Mouse (Mus musculus) urinary bladder, postnatal 4 days (tissue): ENCODE measurements around the gene Ptx3.
"Not testable (repeated sequence)": the region's sequence is repeated elsewhere in the genome, so short reads cannot be mapped to it uniquely, and the experiment has no call there.

Source experiments
- DNase-seq, 2 experiments: peaks; one replicate each; pipeline ENCODE4 v3.0.0; 2021 to 2022; ENCODE audit warnings: low spot score in 2 of 2

The Ptx3 gene

GRCm38 (mm10) chr3:66219655-66220191 is at the start of gene Ptx3:
Ptx3 (plus strand) TSS chr3:66219910.
- no peak for DNase-seq

- no peak for DNase-seq
Observed at GRCm38 (mm10) chr3:66172907-66173306, 46.8 kb upstream of the Ptx3 start.

GRCm38 (mm10) chr3:66179647-66180046 is 40.1 kb upstream of the Ptx3 start:
- DNase-seq = no peak

GRCm38 (mm10) chr3:66193910-66194562 is 25.7 kb upstream of the Ptx3 start:
- DNase-seq = no peak

GRCm38 (mm10) chr3:66208836-66209573 is 10.7 kb upstream of the Ptx3 start:
- no peak for DNase-seq

- DNase-seq = no peak
Observed at GRCm38 (mm10) chr3:66213524-66213923, 6.2 kb upstream of the Ptx3 start.

- DNase-seq = no peak
Observed at GRCm38 (mm10) chr3:66215759-66216158, 4.0 kb upstream of the Ptx3 start.

GRCm38 (mm10) chr3:66220554-66221242 is 988 bp downstream of the Ptx3 start:
- peak in 1 of 2 experiments; percentile 25 for DNase-seq

GRCm38 (mm10) chr3:66221243-66221611 is 1.5 kb downstream of the Ptx3 start:
- no peak for DNase-seq

- no peak for DNase-seq
Observed at GRCm38 (mm10) chr3:66224931-66225537, 5.3 kb downstream of the Ptx3 start.

- DNase-seq = not testable (repeated sequence)
Observed at GRCm38 (mm10) chr3:66236234-66236871, 16.6 kb downstream of the Ptx3 start.

GRCm38 (mm10) chr3:66240476-66240875 is 20.8 kb downstream of the Ptx3 start:
- no peak for DNase-seq

GRCm38 (mm10) chr3:66251842-66252241 is 32.1 kb downstream of the Ptx3 start:
- DNase-seq = no peak

GRCm38 (mm10) chr3:66254504-66255105 is 34.9 kb downstream of the Ptx3 start:
- no peak for DNase-seq

GRCm38 (mm10) chr3:66262319-66262718 is 42.6 kb downstream of the Ptx3 start:
- no peak for DNase-seq

- no peak for DNase-seq
Observed at GRCm38 (mm10) chr3:66263270-66263669, 43.6 kb downstream of the Ptx3 start.
